Mouse (Mus musculus) induced T-regulatory cell, adult 2 months (primary cell): ENCODE data around the gene Atp1a1.

Experiments
- DNase-seq: peaks from one replicate; pipeline ENCODE4 v3.0.0-alpha.2; 2012; ENCODE audit warnings: low read depth

Atp1a1 gene

GRCm38 (mm10) chr3:101604550-101605223, at the start of gene Atp1a1:
Atp1a1 (minus strand) TSS chr3:101604684.
- peak; percentile 99 for DNase-seq

GRCm38 (mm10) chr3:101653446-101653845, 49.0 kb upstream of the Atp1a1 start:
- DNase-seq, result no peak

DNA sequence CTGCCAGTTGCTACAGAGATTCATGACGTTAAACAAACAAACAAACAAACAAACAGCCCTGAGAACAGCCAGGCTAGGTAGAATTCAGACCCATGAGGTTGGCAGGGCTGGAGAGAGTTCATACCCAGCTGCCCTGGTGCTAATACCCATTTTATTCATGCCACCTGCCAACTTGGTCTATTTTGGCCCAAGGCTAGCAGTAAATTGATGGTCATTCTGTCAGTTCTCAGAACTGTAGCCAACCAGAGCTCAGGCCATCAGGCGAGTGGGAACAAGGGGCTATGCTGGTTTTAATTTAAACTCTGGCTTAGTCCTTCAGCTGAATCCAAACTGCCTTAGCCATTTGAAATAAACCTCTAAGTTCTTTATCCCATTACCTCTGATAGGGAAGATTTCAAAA, 48.5 kb upstream of the Atp1a1 start:
- no peak for DNase-seq

- peak; percentile 41 for DNase-seq
Measured at GRCm38 (mm10) chr3:101650328-101650727, 45.8 kb upstream of the Atp1a1 start.

- no peak for DNase-seq
Measured at GRCm38 (mm10) chr3:101649271-101649670, 44.8 kb upstream of the Atp1a1 start.

- peak; percentile 52 for DNase-seq
Measured at GRCm38 (mm10) chr3:101648096-101648793, 43.8 kb upstream of the Atp1a1 start.

- no peak for DNase-seq
Measured at GRCm38 (mm10) chr3:101646806-101647205, 42.3 kb upstream of the Atp1a1 start.

DNA sequence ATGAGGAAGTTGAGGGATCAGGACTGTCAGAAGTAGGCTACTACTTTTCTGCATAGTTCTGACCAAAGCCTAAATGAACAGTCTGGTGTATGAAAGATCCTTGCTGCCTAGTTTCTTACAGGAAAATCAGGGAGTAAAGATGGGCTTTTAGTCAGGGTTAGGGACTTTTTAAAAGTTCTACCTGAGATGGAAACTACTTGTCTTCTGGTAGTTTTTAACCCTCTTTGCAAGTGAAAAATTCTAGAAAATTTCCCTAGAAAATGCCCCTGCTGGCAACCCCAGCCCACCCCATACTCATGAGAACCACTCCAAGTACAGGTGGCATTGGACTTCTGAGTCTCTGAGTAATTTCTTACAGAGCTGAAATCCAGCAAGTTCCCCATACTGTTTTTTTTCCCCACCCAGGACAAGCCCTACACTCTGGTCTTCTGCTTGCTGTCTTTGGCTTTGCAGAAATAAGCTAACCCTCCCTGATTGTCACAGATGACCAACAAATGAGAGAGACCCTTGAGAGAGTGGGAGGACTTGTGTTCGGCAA, 41.2 kb upstream of the Atp1a1 start:
- DNase-seq, result no peak

GRCm38 (mm10) chr3:101644062-101644802, 39.7 kb upstream of the Atp1a1 start:
- DNase-seq, result no peak

DNA sequence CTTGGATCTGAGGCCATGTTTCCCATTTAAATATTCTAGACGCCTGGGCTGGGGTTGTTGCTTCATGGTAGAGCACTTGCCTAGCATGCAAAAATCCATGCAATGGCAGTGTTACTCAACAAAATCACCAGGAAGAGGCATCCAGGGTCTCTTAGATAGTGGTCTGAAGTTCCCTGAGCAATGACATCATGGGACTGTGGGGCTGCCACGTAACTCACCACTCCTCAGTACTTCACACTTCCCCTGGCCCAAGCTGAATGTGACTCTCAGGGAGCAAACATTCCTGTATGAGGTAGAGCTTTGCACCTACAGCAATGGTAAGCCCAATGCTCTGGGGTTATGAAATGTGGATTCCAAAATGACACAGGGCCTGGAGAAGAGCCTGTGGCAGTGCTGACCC, 38.8 kb upstream of the Atp1a1 start:
- no peak for DNase-seq

DNA sequence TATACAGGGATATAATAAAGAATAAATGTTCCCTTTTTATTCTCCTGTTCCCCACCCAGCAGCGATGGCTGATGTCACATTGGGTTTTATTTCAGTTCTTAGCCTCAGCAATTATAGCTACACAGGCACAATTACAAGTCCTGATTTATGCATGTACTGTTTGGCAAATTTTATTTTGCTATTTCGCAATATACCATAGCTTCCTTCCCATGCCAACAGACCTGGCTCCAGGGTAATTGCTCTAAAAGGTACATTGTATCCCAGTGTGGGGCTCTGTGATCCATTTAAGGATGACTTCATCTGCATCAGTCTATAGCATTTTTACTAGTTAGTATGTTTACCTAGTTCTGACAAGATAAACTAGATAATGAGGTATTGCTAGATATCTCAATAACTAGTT, 33.7 kb upstream of the Atp1a1 start:
- DNase-seq, result no peak

- DNase-seq, result no peak
Measured at GRCm38 (mm10) chr3:101636510-101636909, 32.0 kb upstream of the Atp1a1 start.

DNA sequence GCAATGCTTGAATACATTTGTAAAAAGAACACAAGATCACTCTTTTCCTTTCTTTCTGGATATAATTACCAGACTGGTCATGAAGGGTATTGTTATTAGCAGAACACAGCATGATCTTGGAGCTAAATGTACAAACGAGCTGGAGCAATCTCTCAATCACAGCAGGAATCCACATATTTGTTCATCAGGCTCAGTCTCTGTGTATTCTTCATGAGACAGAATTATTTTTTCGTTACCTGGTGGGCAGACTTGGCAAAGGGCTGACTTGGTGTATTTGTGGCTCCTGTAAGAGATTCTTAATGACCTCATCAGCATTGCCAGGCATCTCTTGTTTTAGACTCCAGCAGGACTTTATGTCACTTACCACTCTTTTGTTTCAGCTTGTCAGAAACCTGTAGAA, 31.6 kb upstream of the Atp1a1 start:
- no peak for DNase-seq

DNA sequence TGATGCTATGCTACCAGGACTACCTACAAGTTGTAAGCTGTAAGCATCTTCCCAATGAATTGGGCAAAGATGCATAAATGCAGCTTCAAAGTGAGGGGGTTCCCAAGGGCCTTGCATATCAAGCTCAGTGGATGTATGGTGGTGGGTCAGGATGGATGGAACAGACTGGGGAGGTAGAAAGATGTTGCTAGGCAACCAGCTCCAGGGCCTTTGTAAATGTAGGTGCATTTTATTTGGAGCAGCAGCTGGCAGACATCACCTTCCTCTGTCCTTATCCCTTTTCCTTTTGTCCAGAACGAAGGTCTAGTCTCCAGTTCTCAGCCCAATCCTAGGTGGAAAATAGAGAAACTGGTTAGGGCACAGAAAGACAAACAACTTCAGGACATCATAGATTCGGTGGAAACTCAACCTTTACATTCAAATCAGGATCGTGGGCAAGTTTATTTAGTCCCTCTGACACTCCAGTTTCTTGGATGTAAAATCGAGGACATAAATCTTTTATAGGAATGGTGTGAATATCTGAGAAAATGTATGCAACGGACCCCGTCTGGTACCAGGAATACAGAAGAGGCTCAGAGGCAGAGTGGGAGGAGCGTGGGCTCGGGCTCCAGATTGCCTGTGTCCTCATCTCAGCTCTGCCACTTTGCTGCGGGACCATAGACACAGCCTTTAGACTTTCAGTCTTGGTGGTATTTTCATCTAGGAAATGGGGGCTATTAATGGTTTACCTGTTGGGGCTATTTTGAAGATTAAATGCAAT, 29.8 kb upstream of the Atp1a1 start:
- no peak for DNase-seq

DNA sequence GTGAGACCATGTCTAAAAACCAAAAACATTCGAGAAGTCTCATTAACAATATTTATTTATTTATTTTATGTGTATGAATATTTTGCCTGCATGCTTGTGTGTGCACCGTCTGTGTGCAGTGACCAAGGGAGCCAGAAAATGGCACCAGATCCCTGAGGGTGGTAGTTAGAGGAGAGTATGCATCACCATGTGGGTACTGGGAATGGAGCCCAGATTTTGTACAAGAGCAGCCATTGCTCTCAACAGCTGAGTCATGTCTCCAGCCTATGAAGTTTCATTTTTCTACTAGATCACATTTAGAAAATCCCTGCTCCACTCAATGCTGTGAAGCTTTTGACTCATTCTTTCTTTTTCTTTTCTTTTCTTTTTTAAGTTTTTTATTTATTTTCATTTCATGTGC, 23.8 kb upstream of the Atp1a1 start:
- no peak for DNase-seq

DNA sequence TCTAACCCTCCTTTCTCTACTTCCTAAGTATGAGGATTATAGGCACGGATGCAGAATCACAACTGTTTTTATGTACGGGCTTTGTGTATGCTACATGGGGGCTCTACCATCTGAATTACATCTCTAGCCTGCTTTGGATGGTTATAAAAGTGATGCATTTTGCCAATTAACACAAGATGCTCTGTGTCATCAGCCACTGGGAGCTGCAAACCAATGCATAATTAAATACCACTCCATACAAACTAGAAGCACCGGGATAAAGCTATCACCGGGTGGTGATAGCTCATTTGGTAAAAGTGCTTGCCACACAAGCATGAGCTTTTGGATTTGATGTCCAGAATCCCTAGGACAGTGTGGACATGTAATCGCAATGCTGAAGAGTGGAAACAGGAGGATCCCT, 19.8 kb upstream of the Atp1a1 start:
- DNase-seq, result no peak

- DNase-seq, result no peak
Measured at GRCm38 (mm10) chr3:101619017-101619416, 14.5 kb upstream of the Atp1a1 start.

DNA sequence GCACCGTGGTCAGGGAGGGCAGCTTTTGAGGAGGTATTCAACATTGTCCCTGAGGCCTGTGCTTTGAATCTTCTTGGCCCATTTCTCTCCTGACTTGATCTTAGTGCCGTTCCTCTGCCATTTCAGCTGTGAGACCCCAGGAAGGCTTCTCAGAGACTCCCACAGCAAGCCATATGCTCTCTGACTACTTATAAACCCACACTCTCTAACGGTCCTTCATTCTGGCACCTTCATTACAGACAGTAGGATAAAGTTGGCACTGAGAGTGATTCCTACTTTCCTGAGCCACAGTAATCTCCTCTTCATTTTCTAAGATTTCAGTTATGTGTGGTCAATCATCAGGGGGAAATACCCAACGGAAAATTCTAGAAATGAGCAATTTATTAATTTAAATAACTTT, 14.0 kb upstream of the Atp1a1 start:
- DNase-seq, result no peak

DNA sequence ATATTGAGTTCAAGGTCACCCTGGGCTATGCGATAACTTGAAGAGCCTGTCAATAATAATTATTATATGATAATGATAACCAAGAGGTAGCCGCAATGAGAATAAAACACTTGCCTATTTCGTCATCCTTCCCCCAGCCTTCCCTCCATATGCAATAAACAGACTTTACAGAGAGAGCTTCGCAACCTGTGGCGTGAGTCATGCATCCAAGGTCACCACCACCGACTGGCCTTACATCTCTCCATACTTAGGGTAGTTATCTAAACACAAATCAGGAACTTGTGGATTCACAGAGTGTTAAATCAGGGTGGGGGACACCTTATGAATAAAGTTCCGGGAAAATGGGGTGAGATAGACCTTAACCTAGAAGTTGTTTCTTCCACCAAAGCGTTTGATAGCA, 13.0 kb upstream of the Atp1a1 start:
- DNase-seq, result no peak

- DNase-seq, result peak; percentile 46
Measured at GRCm38 (mm10) chr3:101617007-101617406, 12.5 kb upstream of the Atp1a1 start.

DNA sequence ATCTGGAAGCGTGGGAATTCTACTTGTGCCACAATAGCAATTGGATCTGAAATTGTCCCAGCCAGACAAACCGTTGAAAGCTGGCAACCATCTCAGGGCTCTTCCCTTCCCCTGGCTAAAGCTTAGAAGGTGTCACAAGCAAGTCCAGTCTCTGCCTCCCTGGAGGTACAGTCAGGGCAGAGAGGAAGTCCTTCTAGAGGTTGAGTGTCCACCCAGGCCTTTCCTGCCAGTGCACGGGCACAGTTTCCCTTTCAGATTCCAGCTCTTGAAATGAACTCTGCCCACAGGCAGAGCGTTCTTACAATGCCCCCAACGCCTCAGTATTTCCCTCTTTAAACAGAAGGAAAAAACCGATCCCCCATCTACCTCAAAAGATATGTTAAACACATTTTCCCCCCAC, 11.4 kb upstream of the Atp1a1 start:
- DNase-seq, result no peak

DNA sequence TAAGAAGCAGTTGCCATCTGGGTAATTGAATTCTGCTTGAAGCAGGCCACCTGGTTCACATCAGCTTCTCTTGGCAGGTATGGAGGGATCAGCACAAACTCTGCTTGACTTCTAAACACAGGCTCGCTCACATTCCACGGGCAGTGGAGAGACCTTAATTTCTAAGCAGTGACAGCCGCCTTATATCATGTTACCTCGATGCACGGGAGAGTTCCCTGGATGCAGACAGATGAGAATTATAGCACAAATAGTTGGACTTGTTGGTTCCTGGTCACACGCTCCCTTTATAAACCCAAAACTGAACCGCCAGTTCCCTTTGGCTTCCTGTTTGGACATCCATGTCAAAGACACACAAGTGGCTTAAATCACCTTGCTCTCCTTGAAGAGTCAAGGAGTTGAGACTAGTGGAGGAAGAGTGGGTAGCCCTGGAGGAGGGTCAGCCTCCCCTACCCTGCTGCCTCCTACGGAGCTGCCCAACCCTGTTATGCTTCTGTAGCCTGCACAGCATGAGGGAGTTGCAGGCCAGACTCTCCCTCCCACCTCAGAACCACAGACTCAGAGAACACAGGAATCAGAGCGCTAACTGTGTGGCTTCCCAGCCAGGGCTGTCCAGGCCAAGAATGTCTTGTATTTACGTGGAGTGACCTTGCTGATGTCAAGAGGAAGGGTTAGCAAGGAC, 7.5 kb upstream of the Atp1a1 start:
- DNase-seq, result no peak
